Mouse (Mus musculus) embryonic fibroblast, embryonic 13.5 days (primary cell): Measurements from ENCODE around the gene Vwf. TPM values are rescaled to one million over a fixed set of nuclear protein-coding genes. Genes with fewer than 3 reads are reported as not detected.

ENCODE experiments used
- H3K27ac ChIP-seq: 2 replicates; pipeline ENCODE4 v1.5.1; 2012; ENCODE audit warnings: low read length, control low read depth, inconsistent platforms; ENCODE audit not compliant: insufficient read depth
- H3K4me1 ChIP-seq: 2 replicates; pipeline ENCODE4 v1.6.1; 2011; ENCODE audit warnings: low read length; ENCODE audit not compliant: control insufficient read depth, insufficient read depth
- H3K4me3 ChIP-seq: 2 replicates; pipeline ENCODE4 v1.5.1; 2011; ENCODE audit warnings: mild to moderate bottlenecking, control low read depth, low read length; ENCODE audit not compliant: insufficient read depth
- CTCF ChIP-seq: IDR thresholded peaks from 2 replicates; pipeline ENCODE4 v1.5.1; 2011; ENCODE audit warnings: mild to moderate bottlenecking, control low read depth, low read length, moderate library complexity, borderline replicate concordance; ENCODE audit not compliant: insufficient read depth
- POLR2A ChIP-seq: IDR thresholded peaks from 2 replicates; pipeline ENCODE4 v1.6.1; 2011; ENCODE audit warnings: low read depth, mild to moderate bottlenecking, control low read depth, low read length, moderate library complexity
- polyA plus RNA-seq: library from polyadenylated mRNA; stranded (reverse); fragments of >200 nt; gene quantifications from 2 replicates; pipeline ENCODE4 v1.2.4, GENCODE M21; 2011; ENCODE audit warnings: low read depth; ENCODE audit not compliant: missing spikeins, insufficient read length

The Vwf gene
- polyA plus RNA-seq: 0.15 TPM in 1 of 2 replicates, not detected in the other

- H3K4me3 ChIP-seq: no peak within 1 kb of the TSS
- no peak within 1 kb of the TSS for H3K27ac ChIP-seq
- TF ChIP-seq CTCF (no peak), POLR2A (no peak)
- H3K4me1 ChIP-seq: no peaks in the 10 kb centered on the region
Measured at GRCm38 (mm10) chr6:125546474-125546873, at the start of gene Vwf. Gene Vwf, plus strand, starts transcription at chr6:125546774.

- Histone ChIP-seq H3K27ac (peak overlapping the region; percentile 97), H3K4me1 (peaks cover 6% of the 10 kb centered on the region), H3K4me3 (no peak overlapping the region)
- TF ChIP-seq CTCF: 0 out of 2 replicates have a peak, but pooled peaks have one; percentile 10
- TF ChIP-seq POLR2A: peak; percentile 34; the same call in 1 of the 2 replicates
Measured at GRCm38 (mm10) chr6:125498062-125498461, 48.5 kb upstream of the Vwf start.

- peaks cover 2% of the 10 kb centered on the region; the same call in 1 of the 2 replicates for H3K4me1 ChIP-seq
- no peak overlapping the region for H3K27ac ChIP-seq
- TF ChIP-seq POLR2A (no peak), CTCF (no peak)
- H3K4me3 ChIP-seq: no peak overlapping the region
Measured at GRCm38 (mm10) chr6:125503186-125503802, 43.3 kb upstream of the Vwf start.

GRCm38 (mm10) chr6:125504622-125505355 is 41.8 kb upstream of the Vwf start:
- Histone ChIP-seq H3K27ac (no peak overlapping the region), H3K4me3 (no peak overlapping the region), H3K4me1 (no peaks in the 10 kb centered on the region)
- no peak for TF ChIP-seq CTCF
- TF ChIP-seq POLR2A: no peak

GRCm38 (mm10) chr6:125506427-125506826 is 40.1 kb upstream of the Vwf start:
- Histone ChIP-seq H3K27ac (no peak overlapping the region), H3K4me3 (no peak overlapping the region), H3K4me1 (0 out of 2 replicates have a peak, but pooled peaks cover 3% of the 10 kb centered on the region)
- TF ChIP-seq POLR2A (no peak), CTCF (no peak)

- no peak for TF ChIP-seq CTCF
- TF ChIP-seq POLR2A: no peak
- no peak overlapping the region for H3K27ac ChIP-seq
- H3K4me3 ChIP-seq: no peak overlapping the region
- peaks cover 6% of the 10 kb centered on the region for H3K4me1 ChIP-seq
Measured at GRCm38 (mm10) chr6:125509783-125510182, 36.8 kb upstream of the Vwf start.

GRCm38 (mm10) chr6:125510645-125511044 is 35.9 kb upstream of the Vwf start:
- Histone ChIP-seq H3K4me1 (peaks cover 6% of the 10 kb centered on the region), H3K4me3 (no peak overlapping the region), H3K27ac (no peak overlapping the region)
- TF ChIP-seq POLR2A (no peak), CTCF (no peak)

GRCm38 (mm10) chr6:125511196-125511595 is 35.4 kb upstream of the Vwf start:
- no peak overlapping the region for H3K27ac ChIP-seq
- no peak overlapping the region for H3K4me3 ChIP-seq
- no peak for TF ChIP-seq CTCF
- no peak for TF ChIP-seq POLR2A
- H3K4me1 ChIP-seq: peaks cover 6% of the 10 kb centered on the region

- no peak overlapping the region for H3K27ac ChIP-seq
- H3K4me3 ChIP-seq: no peak overlapping the region
- H3K4me1 ChIP-seq: peaks cover 6% of the 10 kb centered on the region
- no peak for TF ChIP-seq POLR2A
- TF ChIP-seq CTCF: no peak
Measured at GRCm38 (mm10) chr6:125512950-125513596, 33.5 kb upstream of the Vwf start.
